Mouse (Mus musculus) C2C12 (cell line): Measurements from ENCODE around the gene Inpp5a. TPM values are rescaled to one million over a fixed set of nuclear protein-coding genes. Genes with fewer than 3 reads are reported as not detected.
A peak's percentile ranks its signal among the peaks of the same experiment; 100 is the strongest.

ENCODE experiments used
- H3K27me3 ChIP-seq: one replicate; pipeline ENCODE4 v1.6.1; 2011; ENCODE audit not compliant: control insufficient read depth, insufficient read depth, insufficient read length
- H3K36me3 ChIP-seq: one replicate; pipeline ENCODE4 v1.6.1; 2011; ENCODE audit not compliant: control insufficient read depth, insufficient read depth
- H3K4me3 ChIP-seq: one replicate; pipeline ENCODE4 v1.5.1; 2011; ENCODE audit warnings: mild to moderate bottlenecking, control low read depth; ENCODE audit not compliant: poor library complexity, insufficient read depth, severe bottlenecking
- H3K79me2 ChIP-seq: one replicate; pipeline ENCODE4 v1.6.1; 2011; ENCODE audit not compliant: control insufficient read depth, insufficient read depth
- H3K79me3 ChIP-seq: one replicate; pipeline ENCODE4 v1.6.1; 2011; ENCODE audit warnings: low read depth, control low read depth
- H3ac ChIP-seq: one replicate; pipeline ENCODE3; 2011; ENCODE audit warnings: low read depth; ENCODE audit not compliant: control insufficient read depth, insufficient read length
- CEBPB ChIP-seq: IDR thresholded peaks from one replicate; pipeline ENCODE4 v1.6.1; 2011; ENCODE audit warnings: low read depth, mild to moderate bottlenecking, control low read depth, moderate library complexity
- CTCF ChIP-seq: IDR thresholded peaks from one replicate; pipeline ENCODE4 v1.5.1; 2011; ENCODE audit not compliant: control insufficient read depth, insufficient read depth, insufficient read length
- FOSL1 ChIP-seq: IDR thresholded peaks from one replicate; pipeline ENCODE4 v1.8.0; 2011; ENCODE audit warnings: mild to moderate bottlenecking, low read length; ENCODE audit not compliant: poor library complexity, insufficient read depth, severe bottlenecking
- MAX ChIP-seq: IDR thresholded peaks from one replicate; pipeline ENCODE4 v1.6.1; 2011; ENCODE audit warnings: mild to moderate bottlenecking, control low read depth
- MYOD1 ChIP-seq: IDR thresholded peaks from one replicate; pipeline ENCODE4 v1.6.1; 2011; ENCODE audit warnings: low read depth; ENCODE audit not compliant: control insufficient read depth, insufficient read length
- MYOG ChIP-seq: IDR thresholded peaks from one replicate; pipeline ENCODE4 v1.6.1; 2011; ENCODE audit not compliant: control insufficient read depth, insufficient read length; ENCODE audit errors: extremely low read depth
- USF1 ChIP-seq: IDR thresholded peaks from one replicate; pipeline ENCODE4 v1.6.1; 2011; ENCODE audit warnings: low read depth, mild to moderate bottlenecking, control low read depth, moderate library complexity
- polyA plus RNA-seq: library from polyadenylated mRNA; unstranded; fragments of >200 nt; fragmentation: generic; extraction: Trizol; gene quantifications from one replicate; pipeline ENCODE4 v1.2.1, GENCODE M21; 2012; ENCODE audit warnings: missing spikeins

Inpp5a gene
- polyA plus RNA-seq, 1 experiment = 22.7 TPM

DNA sequence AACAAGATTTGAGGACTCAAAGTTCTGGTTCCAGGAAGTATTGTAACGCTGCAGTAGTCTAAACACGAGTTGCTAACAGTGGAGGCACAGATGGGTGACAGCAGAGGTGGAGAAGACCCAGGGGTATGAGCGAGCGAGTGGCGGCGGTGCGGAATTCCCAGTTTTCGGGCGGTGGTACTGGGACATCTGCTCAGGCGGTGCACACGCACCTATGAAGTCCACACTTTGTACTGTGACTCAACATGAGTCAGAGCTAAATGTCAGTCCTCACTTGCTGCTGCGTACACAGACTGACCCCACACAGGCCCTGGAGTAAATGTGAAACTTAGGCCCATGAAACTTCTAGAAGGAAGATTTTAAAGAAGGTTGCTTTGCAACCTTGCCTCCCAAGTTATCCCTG, 72.4 kb downstream of the Inpp5a start:
- no peak overlapping the region for H3K4me3 ChIP-seq
- no peaks in the 10 kb centered on the region for H3K36me3 ChIP-seq
- H3K79me3 ChIP-seq = no peaks in the 10 kb centered on the region
- no peak overlapping the region for H3ac ChIP-seq
- no peaks in the 10 kb centered on the region for H3K27me3 ChIP-seq
- TF ChIP-seq MYOD1 (peak; percentile 51), CEBPB (no peak), USF1 (no peak), CTCF (no peak), MYOG (no peak), FOSL1 (peak; percentile 70)
- no peaks in the 10 kb centered on the region for H3K79me2 ChIP-seq

DNA sequence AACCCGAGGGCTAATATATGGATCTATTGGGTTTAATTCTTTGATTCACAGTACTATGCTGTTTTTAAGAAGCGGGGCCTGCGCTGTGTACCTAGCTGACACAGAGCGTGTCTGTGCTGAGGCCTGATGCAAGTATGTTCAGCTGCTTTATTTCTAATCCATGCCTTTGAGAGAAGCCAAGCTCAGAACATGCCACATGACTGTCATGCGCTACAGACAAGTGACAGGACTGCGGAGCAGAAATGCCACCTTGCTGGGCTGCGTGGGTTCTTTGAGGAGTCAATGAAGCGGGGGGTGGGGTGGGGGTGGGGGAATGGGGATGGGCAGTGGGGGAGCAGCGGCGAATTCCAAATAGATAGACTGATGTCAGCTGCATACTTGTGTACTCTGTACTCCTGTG, 73.2 kb downstream of the Inpp5a start:
- no peaks in the 10 kb centered on the region for H3K36me3 ChIP-seq
- H3K79me2 ChIP-seq = no peaks in the 10 kb centered on the region
- H3ac ChIP-seq = no peak overlapping the region
- TF ChIP-seq MAX (no peak), MYOG (no peak), CEBPB (no peak), USF1 (no peak), MYOD1 (no peak), FOSL1 (no peak), CTCF (no peak)
- H3K27me3 ChIP-seq = no peaks in the 10 kb centered on the region
- H3K4me3 ChIP-seq = no peak overlapping the region
- no peaks in the 10 kb centered on the region for H3K79me3 ChIP-seq

DNA sequence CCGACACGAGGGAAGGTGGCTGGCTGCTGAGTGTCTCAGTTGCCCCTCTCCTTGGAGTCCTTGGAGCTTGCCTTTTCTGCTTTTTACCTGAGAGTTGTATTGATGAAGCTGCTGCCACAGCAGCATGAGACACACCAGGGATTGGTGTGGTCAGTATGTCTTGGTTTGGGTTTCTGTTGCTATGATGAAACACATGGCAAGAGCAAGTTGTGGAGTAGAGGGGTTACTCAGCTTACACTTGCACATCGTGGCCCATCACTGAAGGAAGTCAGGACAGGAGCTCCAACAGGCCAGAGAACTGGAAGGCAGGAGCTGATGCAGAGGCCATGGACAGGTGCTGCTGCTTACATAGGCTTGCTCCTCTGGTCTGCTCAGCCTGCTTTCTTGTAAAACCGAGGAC, 76.6 kb downstream of the Inpp5a start:
- Histone ChIP-seq H3K79me3 (no peaks in the 10 kb centered on the region), H3K79me2 (no peaks in the 10 kb centered on the region), H3ac (no peak overlapping the region), H3K4me3 (no peak overlapping the region), H3K36me3 (no peaks in the 10 kb centered on the region), H3K27me3 (no peaks in the 10 kb centered on the region)
- TF ChIP-seq MYOD1 = no peak
- no peak for TF ChIP-seq MYOG
- no peak for TF ChIP-seq CEBPB
- TF ChIP-seq MAX = no peak
- no peak for TF ChIP-seq CTCF
- TF ChIP-seq FOSL1 = no peak
- TF ChIP-seq USF1 = no peak

DNA sequence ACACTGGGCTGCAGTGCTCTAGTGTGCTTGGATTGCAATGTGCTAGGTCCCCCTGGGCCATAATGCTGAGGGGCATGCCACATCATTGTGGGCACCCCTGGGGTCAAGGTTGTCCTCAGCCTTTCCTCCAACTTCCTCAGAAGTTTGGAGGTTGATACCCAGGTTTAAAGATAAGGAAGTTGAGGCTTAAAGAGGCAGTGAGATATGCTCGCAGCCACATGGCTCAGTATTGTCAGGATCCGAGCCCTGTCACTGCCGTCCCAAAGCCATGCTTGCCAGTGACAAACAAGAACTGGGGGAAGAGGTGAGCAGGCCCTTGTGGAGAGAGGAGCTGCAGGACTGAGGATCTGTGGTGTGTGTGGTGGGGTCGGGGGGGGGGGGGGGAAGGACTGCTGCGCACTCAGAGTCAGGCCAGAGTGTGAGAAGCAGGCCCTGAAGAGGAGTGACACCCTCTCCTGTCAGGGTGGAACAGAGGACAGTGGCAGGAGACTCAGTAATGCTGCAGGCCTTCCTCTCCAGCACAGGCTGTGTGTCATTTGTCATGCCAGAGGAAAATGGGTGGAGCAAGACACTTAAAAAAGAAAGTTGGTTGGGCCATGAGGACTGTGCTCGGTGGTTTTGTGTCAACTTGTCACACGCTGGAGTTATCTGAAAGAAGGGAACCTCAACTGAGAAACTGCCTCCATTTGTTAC, 77.7 kb downstream of the Inpp5a start:
- no peaks in the 10 kb centered on the region for H3K27me3 ChIP-seq
- no peak overlapping the region for H3K4me3 ChIP-seq
- no peak for TF ChIP-seq FOSL1
- TF ChIP-seq USF1 = no peak
- TF ChIP-seq CTCF = no peak
- no peak for TF ChIP-seq CEBPB
- no peak overlapping the region for H3ac ChIP-seq
- no peaks in the 10 kb centered on the region for H3K36me3 ChIP-seq
- no peaks in the 10 kb centered on the region for H3K79me2 ChIP-seq
- no peaks in the 10 kb centered on the region for H3K79me3 ChIP-seq

DNA sequence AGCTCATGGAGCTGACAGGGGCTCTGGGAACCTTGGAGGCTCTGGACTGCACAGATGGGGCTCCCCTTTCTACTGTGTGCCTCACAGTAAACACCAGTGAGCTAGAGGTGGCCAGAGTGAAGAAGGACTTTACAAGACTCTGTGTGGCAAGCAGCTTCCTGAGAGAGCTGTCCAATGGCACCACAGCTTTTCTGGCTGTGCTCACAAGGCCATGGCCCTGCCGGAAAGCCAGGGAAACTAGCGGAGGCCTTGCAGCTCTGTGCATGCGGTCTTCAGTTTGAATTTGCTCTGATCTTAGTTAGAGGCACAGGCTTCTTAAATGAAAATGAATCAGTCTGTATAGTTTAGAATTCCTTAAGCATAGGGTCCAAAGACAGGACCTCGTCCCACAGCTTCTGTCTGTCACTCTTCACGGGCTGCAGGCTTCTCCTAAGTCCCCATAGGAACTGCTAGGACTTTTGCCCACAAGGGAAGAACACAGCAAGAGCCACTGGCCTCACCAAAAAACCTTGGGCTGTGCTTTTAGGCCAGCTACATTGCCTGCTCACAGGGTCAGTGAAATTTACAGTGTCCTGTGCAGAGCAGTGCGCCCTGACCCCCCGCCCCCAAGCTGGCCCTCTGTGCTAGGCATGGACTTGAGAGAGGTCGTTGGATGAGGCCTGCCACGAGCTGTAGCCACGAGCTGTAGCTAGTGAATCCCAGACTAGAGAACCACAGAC, 78.4 kb downstream of the Inpp5a start:
- no peaks in the 10 kb centered on the region for H3K36me3 ChIP-seq
- no peaks in the 10 kb centered on the region for H3K79me3 ChIP-seq
- H3K4me3 ChIP-seq = no peak overlapping the region
- no peaks in the 10 kb centered on the region for H3K27me3 ChIP-seq
- no peaks in the 10 kb centered on the region for H3K79me2 ChIP-seq
- no peak for TF ChIP-seq MYOG
- no peak for TF ChIP-seq FOSL1
- TF ChIP-seq MAX = no peak
- no peak for TF ChIP-seq USF1
- TF ChIP-seq CEBPB = no peak
- no peak for TF ChIP-seq CTCF
- H3ac ChIP-seq = no peak overlapping the region
